Mouse (Mus musculus): ENCODE measurements around the gene Bms1. TPM values are rescaled to one million over a fixed set of nuclear protein-coding genes. Genes with fewer than 3 reads are reported as not detected.

Bms1 gene
- total RNA-seq (2014; fragmentation: Nextera tagmentation) (50.0 and 64.2 TPM in 2 replicates), total RNA-seq (2017) (152 and 155 TPM in 2 replicates)

- peak; percentile 97 for ATAC-seq (replicated peaks; ENCODE audit: low FRiP score, low TSS enrichment, poor library complexity, severe bottlenecking)
Observed at GRCm38 (mm10) chr6:118419050-118419920, at the start of gene Bms1. Bms1 (minus strand) TSS chr6:118419474.

GRCm38 (mm10) chr6:118462069-118462705 is 42.9 kb upstream of the Bms1 start:
- no peak for ATAC-seq (replicated peaks; ENCODE audit: low FRiP score, low TSS enrichment, poor library complexity, severe bottlenecking)

- ATAC-seq (replicated peaks; ENCODE audit: low FRiP score, low TSS enrichment, poor library complexity, severe bottlenecking): no peak
Observed at GRCm38 (mm10) chr6:118457726-118458125, 38.5 kb upstream of the Bms1 start.

GRCm38 (mm10) chr6:118455042-118455631 is 35.9 kb upstream of the Bms1 start, which contains the start of gene Zfp248:
Zfp248 (minus strand) TSS chr6:118455528.
- ATAC-seq (replicated peaks; ENCODE audit: low FRiP score, low TSS enrichment, poor library complexity, severe bottlenecking): peak; percentile 98

GRCm38 (mm10) chr6:118454452-118454851 is 35.2 kb upstream of the Bms1 start:
- ATAC-seq (replicated peaks; ENCODE audit: low FRiP score, low TSS enrichment, poor library complexity, severe bottlenecking): no peak

GRCm38 (mm10) chr6:118431502-118431901 is 12.2 kb upstream of the Bms1 start:
- no peak for ATAC-seq (replicated peaks; ENCODE audit: low FRiP score, low TSS enrichment, poor library complexity, severe bottlenecking)

GRCm38 (mm10) chr6:118426666-118427065 is 7.4 kb upstream of the Bms1 start:
- no peak for ATAC-seq (replicated peaks; ENCODE audit: low FRiP score, low TSS enrichment, poor library complexity, severe bottlenecking)

GRCm38 (mm10) chr6:118410428-118410827 is 8.8 kb downstream of the Bms1 start:
- no peak for ATAC-seq (replicated peaks; ENCODE audit: low FRiP score, low TSS enrichment, poor library complexity, severe bottlenecking)

GRCm38 (mm10) chr6:118408510-118408909 is 10.8 kb downstream of the Bms1 start:
- ATAC-seq (replicated peaks; ENCODE audit: low FRiP score, low TSS enrichment, poor library complexity, severe bottlenecking): no peak

GRCm38 (mm10) chr6:118406421-118406820 is 12.9 kb downstream of the Bms1 start:
- no peak for ATAC-seq (replicated peaks; ENCODE audit: low FRiP score, low TSS enrichment, poor library complexity, severe bottlenecking)

GRCm38 (mm10) chr6:118390746-118391145 is 28.5 kb downstream of the Bms1 start:
- no peak for ATAC-seq (replicated peaks; ENCODE audit: low FRiP score, low TSS enrichment, poor library complexity, severe bottlenecking)

GRCm38 (mm10) chr6:118385962-118386361 is 33.3 kb downstream of the Bms1 start:
- ATAC-seq (replicated peaks; ENCODE audit: low FRiP score, low TSS enrichment, poor library complexity, severe bottlenecking): no peak

GRCm38 (mm10) chr6:118381234-118381633 is 38.0 kb downstream of the Bms1 start:
- no peak for ATAC-seq (replicated peaks; ENCODE audit: low FRiP score, low TSS enrichment, poor library complexity, severe bottlenecking)

GRCm38 (mm10) chr6:118380630-118381029 is 38.6 kb downstream of the Bms1 start:
- ATAC-seq (replicated peaks; ENCODE audit: low FRiP score, low TSS enrichment, poor library complexity, severe bottlenecking): no peak

- ATAC-seq (replicated peaks; ENCODE audit: low FRiP score, low TSS enrichment, poor library complexity, severe bottlenecking): peak; percentile 68
Observed at GRCm38 (mm10) chr6:118379451-118380167, 39.7 kb downstream of the Bms1 start.

GRCm38 (mm10) chr6:118377611-118378010 is 41.7 kb downstream of the Bms1 start:
- no peak for ATAC-seq (replicated peaks; ENCODE audit: low FRiP score, low TSS enrichment, poor library complexity, severe bottlenecking)

- no peak for ATAC-seq (replicated peaks; ENCODE audit: low FRiP score, low TSS enrichment, poor library complexity, severe bottlenecking)
Observed at GRCm38 (mm10) chr6:118376023-118376422, 43.3 kb downstream of the Bms1 start.

GRCm38 (mm10) chr6:118375457-118375856 is 43.8 kb downstream of the Bms1 start:
- no peak for ATAC-seq (replicated peaks; ENCODE audit: low FRiP score, low TSS enrichment, poor library complexity, severe bottlenecking)

GRCm38 (mm10) chr6:118375026-118375425 is 44.2 kb downstream of the Bms1 start:
- ATAC-seq (replicated peaks; ENCODE audit: low FRiP score, low TSS enrichment, poor library complexity, severe bottlenecking): no peak

GRCm38 (mm10) chr6:118373294-118373693 is 46.0 kb downstream of the Bms1 start:
- peak; percentile 59; the same call in 1 of the 2 replicates for ATAC-seq (replicated peaks; ENCODE audit: low FRiP score, low TSS enrichment, poor library complexity, severe bottlenecking)
